Mouse (Mus musculus): ENCODE results near the gene Hnrnpab. TPM values are rescaled to one million over a fixed set of nuclear protein-coding genes. Genes with fewer than 3 reads are reported as not detected.
A peak's percentile ranks its signal among the peaks of the same experiment; 100 is the strongest.

Gene Hnrnpab
- polyA plus RNA-seq, 2 experiments from 2014 or later: 21.2 to 36.2 TPM

DNA sequence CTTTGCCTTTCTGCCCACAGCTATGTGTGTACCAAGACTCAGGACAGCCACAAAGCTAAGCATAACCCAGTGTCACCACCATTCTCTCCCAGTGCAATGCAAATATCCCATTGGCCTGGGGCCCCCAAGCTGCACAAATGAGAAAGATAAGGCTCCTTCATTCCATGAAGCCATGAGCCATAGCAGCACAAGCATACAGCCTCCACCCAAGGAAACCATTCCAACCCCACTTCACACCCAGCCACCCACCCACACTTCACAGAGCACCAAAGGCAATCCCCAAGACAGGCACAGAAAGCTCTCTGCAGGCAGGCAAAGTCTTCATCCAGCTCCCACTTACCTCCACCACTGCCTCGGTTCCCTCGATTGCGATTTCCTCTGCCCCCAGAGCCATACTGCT, 4.4 kb downstream of the Hnrnpab start:
- no peak for ATAC-seq

DNA sequence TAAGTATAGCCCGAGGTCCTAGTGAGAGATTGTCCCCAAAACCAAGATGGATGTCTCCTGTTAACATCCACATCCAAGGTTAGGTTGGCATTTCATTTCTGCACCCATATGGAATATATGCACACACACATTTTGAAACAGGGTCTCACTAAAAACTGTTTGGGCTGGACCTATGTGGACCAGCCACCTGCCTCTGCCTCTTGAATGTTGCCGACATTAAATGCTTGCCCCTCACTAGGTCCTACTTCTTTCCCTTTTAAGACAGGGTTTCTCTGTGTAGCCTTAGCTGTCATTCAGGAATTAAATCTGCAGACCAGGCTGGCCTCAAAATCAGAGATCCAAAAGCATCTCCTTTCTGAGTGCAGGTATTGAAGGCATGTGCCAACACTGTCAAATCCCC, 9.1 kb downstream of the Hnrnpab start:
- no peak for ATAC-seq

- ATAC-seq: no peak
Measured at GRCm38 (mm10) chr11:51595459-51596083, 11.1 kb downstream of the Hnrnpab start.

GRCm38 (mm10) chr11:51594715-51595350, 11.8 kb downstream of the Hnrnpab start:
- ATAC-seq: no peak

GRCm38 (mm10) chr11:51593849-51594248, 12.8 kb downstream of the Hnrnpab start:
- ATAC-seq: no peak

- no peak for ATAC-seq
Measured at GRCm38 (mm10) chr11:51593368-51593767, 13.3 kb downstream of the Hnrnpab start.

GRCm38 (mm10) chr11:51591915-51592314, 14.7 kb downstream of the Hnrnpab start:
- ATAC-seq: no peak

- ATAC-seq: no peak
Measured at GRCm38 (mm10) chr11:51591168-51591567, 15.5 kb downstream of the Hnrnpab start.

- ATAC-seq: no peak
Measured at GRCm38 (mm10) chr11:51590002-51590401, 16.6 kb downstream of the Hnrnpab start.

DNA sequence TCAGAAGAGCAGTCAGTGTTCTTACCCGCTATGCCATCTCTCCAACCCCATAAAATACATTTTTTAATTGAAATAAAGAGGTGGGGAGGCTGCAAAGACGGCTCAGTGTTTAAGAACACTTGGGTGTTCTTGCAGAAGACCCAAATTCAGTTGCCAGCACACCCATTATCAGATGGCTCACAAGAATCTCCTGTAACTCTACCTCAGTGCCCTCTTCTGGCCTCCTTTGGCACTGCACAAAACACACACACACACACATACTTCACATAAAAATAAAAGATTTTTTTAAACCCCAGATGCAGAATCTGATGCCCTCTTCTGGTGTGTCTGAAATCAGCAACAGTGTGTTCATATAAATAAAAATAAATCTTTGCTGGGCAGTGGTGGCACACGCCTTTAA, 17.8 kb downstream of the Hnrnpab start:
- ATAC-seq: no peak

DNA sequence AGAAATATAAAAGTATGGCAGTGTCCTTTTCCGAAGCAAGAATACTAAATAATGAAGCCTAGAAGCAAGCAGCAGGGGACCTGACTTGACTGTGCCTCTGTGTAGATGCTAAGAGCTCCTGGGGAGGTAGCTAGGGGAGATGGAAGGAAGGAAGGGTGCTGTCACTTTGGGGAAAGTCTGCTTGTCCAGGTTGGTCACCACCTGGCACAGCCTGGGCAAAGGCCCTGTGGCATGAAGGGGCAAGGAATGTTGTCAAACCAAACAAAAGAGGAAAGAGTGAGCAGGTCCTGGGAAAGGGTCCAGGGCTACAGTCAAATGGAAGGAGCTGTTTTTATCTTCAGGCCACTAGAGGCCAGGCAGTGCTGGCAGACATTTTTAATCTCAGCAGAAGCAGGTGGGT, 19.6 kb downstream of the Hnrnpab start:
- no peak for ATAC-seq

GRCm38 (mm10) chr11:51586411-51586810, 20.2 kb downstream of the Hnrnpab start:
- ATAC-seq: no peak

- no peak for ATAC-seq
Measured at GRCm38 (mm10) chr11:51585608-51586252, 20.9 kb downstream of the Hnrnpab start.

- ATAC-seq: peak; percentile 91
Measured at GRCm38 (mm10) chr11:51584431-51585248, 22.0 kb downstream of the Hnrnpab start, which contains the start of gene Phykpl. TSS of gene Phykpl (plus strand) at chr11:51584757.

- ATAC-seq: peak; percentile 35
Measured at GRCm38 (mm10) chr11:51584057-51584430, 22.6 kb downstream of the Hnrnpab start.

GRCm38 (mm10) chr11:51582713-51583112, 23.9 kb downstream of the Hnrnpab start:
- no peak for ATAC-seq

DNA sequence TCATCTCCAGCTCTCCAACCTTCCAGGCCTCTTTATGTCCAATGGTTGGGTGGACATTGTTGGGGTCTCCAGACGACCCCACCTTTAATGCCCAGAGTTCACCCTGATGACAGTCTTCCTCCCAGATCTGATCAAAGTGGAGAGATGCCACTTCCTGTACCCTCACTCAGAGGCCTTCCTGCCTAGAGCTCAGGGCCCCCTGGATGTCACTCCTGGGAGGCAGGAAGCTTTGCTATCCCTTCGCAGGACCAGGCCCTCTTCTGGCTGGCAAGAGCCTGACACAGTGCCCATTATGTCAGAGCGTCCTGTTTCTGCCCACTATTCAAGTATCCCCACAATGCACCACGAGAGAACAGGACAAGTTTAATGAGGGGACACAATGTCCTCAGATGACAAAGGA, 27.6 kb downstream of the Hnrnpab start:
- ATAC-seq: peak; percentile 35

DNA sequence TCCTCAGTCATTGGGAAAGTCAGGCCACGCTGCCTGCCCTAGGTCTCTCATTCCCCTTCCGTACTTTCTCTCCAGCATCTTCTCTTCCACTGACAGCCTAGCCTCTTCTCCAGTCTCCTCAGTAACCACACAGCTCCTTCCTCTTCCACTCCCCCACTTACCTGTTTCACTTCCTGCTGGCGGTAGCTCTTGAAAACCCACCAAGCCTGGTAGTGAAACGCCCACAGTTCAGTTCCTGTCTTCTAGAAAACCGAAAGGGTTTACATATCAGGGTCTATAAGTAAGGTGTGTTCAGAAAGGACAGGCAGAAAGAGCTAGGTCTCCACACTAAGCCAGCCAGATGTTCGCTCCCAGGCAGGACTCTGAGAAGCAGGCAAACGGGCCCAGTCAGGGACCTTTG, 29.1 kb downstream of the Hnrnpab start:
- peak; percentile 92 for ATAC-seq

DNA sequence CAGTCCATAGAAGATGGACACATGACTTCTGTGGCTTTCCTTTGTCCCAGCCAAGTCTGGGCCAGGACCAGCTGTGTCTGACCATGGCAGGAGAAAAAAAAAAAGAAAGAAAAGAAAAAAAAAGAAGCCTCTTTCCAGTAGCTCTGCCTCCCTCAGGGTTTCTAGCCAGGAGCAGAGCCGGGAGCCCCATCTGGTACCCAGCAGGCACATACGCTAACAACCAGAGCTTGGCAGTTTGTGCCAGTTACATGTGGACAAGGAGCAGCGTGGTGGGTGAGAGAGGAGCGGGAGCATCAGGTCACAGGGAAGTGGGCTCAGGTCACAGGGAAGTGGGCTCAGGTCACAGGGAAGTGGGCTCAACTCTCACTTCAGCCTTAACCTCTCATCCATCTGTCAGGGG, 30.2 kb downstream of the Hnrnpab start:
- no peak for ATAC-seq

DNA sequence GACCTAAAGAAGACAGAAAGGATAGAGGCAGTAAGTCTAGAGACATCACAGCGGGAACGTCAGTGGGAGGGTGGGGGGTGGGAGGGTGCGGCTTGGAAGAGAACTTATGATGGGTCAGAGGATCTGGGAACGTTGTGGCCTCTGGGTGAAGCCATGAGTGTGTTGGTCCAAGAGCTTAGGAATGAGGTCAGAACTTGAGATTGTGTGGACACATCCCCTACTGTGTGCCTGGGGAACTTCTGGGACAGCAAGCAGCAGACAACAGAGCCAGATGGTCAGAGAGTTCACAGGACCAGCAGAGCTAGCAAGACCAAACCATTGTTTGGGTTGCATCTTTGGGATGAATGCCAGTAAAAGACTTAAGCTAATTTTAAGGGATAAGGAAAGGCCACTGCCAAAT, 37.8 kb downstream of the Hnrnpab start:
- no peak for ATAC-seq

DNA sequence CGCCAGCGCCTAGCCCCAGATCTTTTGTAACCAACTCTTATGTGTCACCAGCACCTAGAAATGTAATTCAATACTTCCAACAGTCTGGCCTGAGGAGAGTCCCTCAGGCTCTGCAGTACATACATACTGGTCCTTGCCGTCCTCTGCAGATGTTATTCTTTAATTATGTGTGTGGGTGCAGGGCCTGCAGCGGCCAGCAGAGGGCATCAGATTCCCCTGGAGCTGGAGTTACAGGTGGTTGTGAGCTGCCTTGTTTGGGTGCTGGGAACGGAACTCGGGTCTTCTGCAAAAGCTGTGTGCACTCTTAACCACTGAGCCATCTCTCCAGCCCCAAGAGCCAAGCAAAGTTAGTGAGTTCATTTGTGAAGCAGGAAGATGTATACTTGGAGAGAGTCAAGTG, 40.7 kb downstream of the Hnrnpab start:
- ATAC-seq: no peak

GRCm38 (mm10) chr11:51565062-51565461, 41.6 kb downstream of the Hnrnpab start:
- no peak for ATAC-seq

DNA sequence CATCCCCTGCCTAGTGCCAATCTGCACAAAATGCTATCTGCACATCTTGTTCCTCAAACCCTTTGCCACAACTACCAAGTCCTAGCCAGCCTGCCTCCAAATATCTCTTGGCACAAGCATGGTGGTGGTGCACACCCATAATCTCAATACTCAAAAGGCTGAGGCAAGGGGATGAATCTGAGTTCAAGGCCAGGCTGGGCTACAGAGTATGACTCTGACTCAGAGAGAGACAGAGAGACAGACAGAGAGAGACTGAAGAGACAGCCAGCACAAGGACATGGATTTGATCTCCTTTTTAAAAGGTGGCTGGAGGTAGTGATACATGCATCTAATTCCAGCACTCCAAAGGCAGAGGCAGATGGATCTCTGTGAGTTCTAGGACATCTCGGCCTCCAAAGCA, 43.4 kb downstream of the Hnrnpab start:
- no peak for ATAC-seq
